Mouse (Mus musculus) adrenal gland, postnatal 14 days (tissue): ENCODE results near the gene Hivep1. TPM values are rescaled to one million over a fixed set of nuclear protein-coding genes. Genes with fewer than 3 reads are reported as not detected.

ENCODE experiments used
- DNase-seq: peaks from one replicate; pipeline ENCODE4 v3.0.0; 2021; ENCODE audit warnings: mixed read lengths
- total RNA-seq: library from RNA; stranded (reverse); gene quantifications from 2 replicates; pipeline ENCODE4 v1.2.3, GENCODE M21; 2021

The Hivep1 gene
- total RNA-seq, 1 experiment from 2014 or later, result 29.1 TPM

- DNase-seq, result no peak
Observed at GRCm38 (mm10) chr13:42228849-42229248, 177.0 kb downstream of the Hivep1 start.

GRCm38 (mm10) chr13:42233741-42234419, 182.1 kb downstream of the Hivep1 start:
- DNase-seq, result no peak

GRCm38 (mm10) chr13:42238520-42238919, 186.7 kb downstream of the Hivep1 start:
- DNase-seq, result no peak

- no peak for DNase-seq
Observed at GRCm38 (mm10) chr13:42242131-42242530, 190.3 kb downstream of the Hivep1 start.

Other genes with a start within 250 kb of the Hivep1 start
- gene Adtrp, start 204.3 kb upstream of the Hivep1 start, total RNA-seq, result 93.7 and 96.6 TPM in 2 replicates
- 1.6 and 1.9 TPM in 2 replicates for gene Edn1, start 249.5 kb downstream of the Hivep1 start, total RNA-seq